Mouse (Mus musculus) kidney, postnatal 25 days (tissue): ENCODE data around the gene Zfp335.

Experiments
- DNase-seq, 2 experiments: peaks; one replicate each; pipeline ENCODE4 v3.0.0; 2021; ENCODE audit warnings: mixed read lengths in 2 of 2

Gene Zfp335

GRCm38 (mm10) chr2:164911086-164912048 is at the start of gene Zfp335:
Gene Zfp335, minus strand, starts transcription at chr2:164911757.
- DNase-seq = peak; percentile 92 to 97

DNA sequence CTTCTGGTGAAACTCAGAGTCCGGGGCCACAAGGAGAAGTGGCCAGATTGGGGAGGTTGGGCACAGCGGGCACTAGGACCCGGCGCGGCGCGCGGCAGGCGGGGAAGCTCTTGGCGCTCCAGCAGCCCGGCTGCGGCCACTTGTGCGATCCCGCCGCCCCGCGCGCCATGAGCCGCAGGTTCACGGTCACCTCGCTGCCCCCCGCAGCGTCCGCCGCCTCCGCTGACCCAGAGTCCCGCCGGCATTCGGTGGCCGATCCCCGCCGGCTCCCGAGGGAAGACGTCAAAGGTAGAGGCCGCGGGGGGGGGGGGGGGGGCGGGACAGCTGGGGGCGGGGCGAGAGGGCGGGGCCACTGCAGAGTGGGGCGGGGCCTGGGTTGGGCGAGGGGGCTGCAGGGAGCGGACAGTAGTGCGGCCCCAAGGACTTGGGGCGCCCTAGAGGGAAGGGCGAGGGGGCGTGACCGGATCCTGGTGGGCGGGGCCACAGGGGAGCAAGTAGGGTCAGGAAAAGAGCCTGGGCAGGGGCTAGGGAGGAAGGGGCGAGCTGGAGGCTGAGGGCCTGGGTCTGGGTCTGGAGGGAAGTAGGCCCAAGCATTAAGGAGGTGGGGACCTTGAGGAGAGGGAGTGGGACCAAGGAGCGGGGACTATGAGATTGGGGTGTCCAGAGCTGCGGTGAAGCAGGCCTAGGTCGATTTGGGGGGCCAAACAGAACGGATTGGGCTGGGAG is 49.3 kb upstream of the Zfp335 start, which contains the start of gene Slc12a5:
Gene Slc12a5 (plus strand): TSS at position 87 of the 726 bp plus-strand sequence.
- DNase-seq = peak; percentile 57 to 78

DNA sequence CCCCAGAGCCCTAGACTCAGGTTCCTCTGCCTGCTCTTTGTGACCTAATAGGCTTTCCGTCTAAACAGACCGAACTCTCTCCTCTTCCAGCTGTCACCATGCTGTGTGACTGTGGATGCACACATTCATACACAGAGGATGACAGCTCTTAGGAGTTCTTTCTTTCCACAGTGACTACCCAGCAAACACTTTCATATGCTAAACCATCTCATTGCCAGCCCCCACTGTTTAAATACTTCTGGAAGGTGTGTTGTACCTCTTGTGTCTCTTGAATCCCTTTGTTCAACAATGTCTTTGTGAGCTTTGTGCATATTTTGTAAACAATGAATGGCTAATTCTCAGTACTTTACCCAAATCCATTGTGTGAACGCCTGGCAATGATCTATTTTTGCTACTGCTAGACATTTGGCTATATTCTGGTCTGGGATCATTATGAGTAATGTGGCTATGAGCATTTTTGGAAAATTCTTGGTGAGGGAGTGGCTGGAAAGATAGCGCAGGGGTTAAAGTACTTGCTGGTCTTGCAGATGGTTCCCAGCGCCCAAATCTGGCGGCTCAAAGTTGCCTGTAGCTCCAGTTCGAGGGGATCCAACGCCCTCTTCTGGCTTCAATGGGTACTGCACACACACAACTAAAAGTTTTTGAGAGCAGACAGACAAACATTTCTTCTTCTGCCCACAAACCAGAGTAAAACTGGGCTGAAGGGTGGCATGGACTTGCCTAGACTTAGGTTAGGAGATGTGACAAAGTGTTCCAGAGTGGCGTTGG is 46.2 kb upstream of the Zfp335 start:
- no peak for DNase-seq

DNA sequence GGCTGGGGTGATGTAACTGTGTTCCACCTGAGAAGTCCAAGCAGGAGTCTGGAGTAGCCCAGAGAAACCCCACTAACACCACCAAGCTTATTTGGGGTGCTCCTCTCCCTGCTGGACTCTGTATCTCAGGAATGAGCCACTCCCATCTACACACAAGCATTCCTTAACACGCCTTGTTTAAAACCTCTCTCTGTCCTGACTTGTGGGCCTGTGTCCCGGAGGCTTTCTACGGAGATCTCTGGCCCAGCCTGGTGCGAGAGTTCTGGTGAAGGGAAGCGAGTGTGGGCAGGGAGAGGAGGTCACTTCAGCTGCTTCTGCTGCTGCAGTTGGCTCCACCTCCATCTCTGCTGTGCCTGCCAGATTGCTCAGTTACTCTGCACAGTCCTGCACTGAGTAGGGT is 44.6 kb upstream of the Zfp335 start:
- no peak for DNase-seq

- no peak for DNase-seq
Measured at GRCm38 (mm10) chr2:164955725-164956124, 44.2 kb upstream of the Zfp335 start.

GRCm38 (mm10) chr2:164953224-164953623 is 41.7 kb upstream of the Zfp335 start:
- DNase-seq = peak; percentile 80

- DNase-seq = no peak
Measured at GRCm38 (mm10) chr2:164952448-164952847, 40.9 kb upstream of the Zfp335 start.

DNA sequence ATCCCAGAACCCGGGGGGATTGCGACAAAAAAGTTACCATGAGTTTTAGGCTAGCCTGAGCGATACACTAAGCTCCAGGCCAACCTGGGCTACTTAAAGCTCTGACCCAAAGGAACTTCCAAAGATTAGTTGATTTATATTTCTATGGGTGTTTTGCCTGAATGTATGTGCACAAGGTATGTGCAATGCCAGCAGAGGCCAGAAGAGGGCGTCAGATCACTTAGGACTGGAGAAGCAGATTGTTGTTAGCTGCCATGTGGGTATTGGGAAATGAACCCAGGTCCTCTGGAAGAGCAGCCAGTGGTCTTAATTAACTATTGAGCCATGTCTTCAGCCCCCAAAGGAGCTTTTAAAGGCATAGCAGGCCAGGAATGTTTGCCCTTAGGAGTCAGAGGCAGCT is 40.2 kb upstream of the Zfp335 start:
- peak in 1 of 2 experiments; percentile 10 for DNase-seq

GRCm38 (mm10) chr2:164950501-164950900 is 38.9 kb upstream of the Zfp335 start:
- DNase-seq = peak in 1 of 2 experiments; percentile 29

DNA sequence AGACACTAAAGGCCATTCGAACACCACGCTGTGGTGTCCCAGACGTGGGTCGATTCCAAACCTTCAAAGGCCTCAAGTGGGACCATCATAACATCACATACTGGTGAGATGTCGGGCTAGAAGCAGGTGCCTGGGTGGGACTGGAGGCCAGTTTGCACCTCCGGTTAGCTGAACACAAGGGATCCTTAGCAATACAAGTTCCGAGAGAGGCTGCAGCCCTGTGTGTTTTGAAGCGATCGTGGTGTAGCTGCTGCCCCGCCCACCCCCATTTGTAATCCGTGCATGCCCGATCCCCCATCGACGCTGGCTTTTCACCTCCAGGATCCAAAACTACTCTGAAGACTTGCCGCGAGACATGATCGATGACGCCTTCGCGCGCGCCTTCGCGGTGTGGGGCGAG is 37.4 kb upstream of the Zfp335 start:
- DNase-seq = no peak

GRCm38 (mm10) chr2:164947930-164948329 is 36.4 kb upstream of the Zfp335 start:
- no peak for DNase-seq

GRCm38 (mm10) chr2:164947506-164947905 is 35.9 kb upstream of the Zfp335 start:
- DNase-seq = no peak

DNA sequence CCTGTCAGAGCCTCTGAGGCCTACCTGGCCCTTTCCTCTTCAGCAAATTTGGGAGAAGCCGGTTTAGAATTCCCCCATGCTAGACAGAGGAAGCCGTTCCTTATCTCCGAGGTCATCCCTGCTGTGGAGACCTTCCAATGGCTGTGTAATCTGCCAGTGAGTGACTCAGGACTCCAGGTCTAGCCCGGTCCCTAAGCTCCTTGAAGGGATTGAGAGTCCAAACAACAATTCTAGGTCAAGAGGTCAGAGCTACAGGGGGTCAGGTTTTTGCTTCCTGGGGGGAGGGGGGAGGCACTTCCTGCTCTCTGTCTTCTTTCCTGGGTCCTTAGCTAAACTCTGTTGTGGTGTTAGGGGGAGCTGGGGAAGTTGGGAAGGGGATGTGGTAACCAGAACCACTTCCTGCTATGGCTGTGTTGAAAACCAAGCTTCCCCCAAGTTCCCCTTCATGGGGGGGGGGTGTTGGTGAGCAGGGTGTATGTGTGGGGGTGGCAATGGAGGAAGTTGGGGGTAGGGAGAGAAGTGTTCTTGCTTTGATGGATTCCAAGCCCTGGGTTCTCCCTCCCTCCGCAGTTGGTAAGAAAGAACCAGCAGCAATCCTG is 31.2 kb upstream of the Zfp335 start:
- DNase-seq = no peak

GRCm38 (mm10) chr2:164940140-164940830 is 28.7 kb upstream of the Zfp335 start, which contains the start of gene Mmp9:
Gene Mmp9, plus strand, starts transcription at chr2:164940780.
- no peak for DNase-seq

DNA sequence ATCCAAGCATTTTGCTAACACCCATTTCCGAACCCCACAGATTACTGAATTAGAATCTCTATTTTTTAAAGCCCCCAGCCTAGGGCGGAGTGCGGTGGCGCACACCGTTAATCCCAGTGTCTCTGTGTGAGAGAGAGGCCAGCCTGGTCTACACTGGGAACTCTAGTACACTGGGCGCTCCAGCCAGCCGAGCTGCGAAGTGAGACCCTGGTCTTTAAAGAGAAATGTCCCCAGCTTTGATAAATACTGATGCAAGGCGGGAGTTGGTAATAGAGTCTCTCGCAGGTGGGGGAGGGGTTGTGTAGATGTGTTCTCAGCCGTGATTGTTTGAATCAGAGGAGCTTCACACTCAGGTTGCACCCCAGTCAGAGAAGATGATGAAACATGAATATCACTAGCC is 27.5 kb upstream of the Zfp335 start:
- DNase-seq = no peak

DNA sequence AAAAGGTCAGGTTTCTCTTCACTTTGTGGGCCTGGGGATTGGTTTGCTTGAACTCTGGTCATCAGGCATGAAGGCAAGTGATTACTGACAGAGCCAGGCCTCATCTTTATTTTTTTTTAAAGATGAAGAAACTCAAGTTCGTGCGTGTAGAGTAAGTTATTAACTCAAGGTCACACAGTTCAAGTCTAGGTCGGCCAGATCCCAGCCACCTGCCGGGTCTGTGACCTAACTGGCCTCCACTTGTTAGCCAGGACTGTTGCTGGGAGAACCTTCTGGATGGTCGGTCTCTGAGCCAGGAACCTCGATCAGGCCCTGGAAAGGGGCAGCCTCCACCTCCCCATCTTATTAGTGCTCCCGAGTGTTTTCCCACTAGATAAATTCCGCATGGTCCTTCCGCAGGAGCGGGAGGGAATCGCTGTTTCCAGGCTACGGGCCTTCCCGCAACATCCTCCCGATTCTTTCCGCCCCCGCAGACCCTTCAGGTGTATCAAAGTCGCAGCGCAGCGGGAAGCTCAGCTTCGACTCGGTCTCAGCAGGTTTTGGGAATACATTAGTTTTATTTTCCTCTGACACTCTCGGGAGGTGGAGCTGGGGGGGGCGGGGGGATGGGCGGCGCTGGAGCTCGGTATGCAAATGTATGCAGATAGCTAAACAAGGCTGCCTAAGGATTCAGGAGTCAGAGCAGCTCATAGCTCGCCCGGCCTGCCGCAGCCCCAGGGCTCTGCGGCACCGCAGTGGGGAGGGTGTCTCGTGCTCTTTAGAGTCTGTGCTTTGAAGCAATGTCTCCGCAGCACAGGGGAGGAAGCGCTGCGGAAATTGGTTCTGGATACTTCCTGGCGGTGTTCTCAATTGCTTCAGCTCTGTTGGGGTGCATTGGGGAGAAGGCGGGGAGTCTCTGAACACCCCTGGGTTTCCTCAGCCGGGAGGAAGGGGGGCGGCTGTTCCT is 26.9 kb upstream of the Zfp335 start:
- peak; percentile 48 to 70 for DNase-seq

GRCm38 (mm10) chr2:164935991-164936390 is 24.4 kb upstream of the Zfp335 start:
- DNase-seq = peak in 1 of 2 experiments; percentile 12

DNA sequence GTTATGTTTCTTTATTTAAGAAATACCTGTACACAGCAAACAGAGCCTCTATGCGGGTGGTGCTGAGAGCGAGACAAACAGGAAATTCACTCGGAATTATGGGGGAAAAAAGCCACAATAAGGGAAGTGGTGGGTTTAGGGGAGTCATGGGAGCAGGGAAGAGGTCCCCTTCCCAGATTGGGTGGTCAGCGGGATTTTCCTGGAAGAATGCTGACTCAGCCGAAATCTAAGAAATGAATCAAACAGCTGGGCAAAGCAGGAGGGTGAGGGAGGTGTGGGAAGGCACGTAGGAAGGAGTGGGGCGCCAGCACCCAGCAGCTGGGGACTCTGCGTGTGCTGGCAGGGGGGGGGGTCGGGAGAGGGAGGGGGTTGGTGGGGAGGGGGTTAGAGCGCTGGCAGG is 22.0 kb upstream of the Zfp335 start:
- DNase-seq = no peak

DNA sequence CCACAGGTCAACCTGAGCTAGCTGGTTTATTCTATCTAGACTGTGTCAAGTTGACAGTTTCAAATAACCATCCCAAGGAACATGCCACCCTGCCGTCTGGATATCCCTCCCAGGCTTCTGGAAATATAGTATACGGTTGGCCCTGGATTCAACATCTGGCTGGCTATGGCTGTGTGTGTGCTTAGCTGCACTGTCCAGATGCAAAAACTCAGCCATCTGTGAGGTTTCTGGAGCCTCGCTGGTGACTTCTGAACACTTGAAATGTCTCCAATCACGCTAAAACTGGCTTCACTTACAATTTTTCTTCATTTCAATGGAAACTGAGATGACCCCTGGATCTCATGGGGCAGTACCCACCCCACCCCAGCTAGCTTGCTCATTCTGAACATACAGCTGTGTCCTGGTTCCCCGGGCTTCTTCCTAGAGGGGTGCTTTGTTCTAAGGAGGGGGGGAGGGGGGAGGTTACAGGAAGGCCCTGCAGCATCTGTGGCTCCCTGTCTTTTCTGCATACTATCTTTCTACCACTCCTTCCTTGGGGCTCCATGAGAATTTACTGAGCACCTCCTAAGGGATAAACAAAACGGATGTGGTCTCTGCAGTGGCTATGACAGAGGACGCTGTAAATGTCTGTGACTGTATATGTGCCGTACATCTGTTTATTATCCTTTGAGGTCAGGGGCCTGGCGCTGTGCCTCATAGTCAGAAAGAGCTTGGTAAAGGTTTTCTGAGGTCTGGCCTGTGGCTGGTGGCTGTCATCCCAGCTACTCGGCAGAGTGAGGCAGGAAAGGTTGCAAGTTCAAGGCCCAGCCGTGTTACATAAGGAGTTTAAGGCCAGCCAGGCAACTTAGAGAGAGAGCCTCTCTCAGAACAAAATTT is 19.4 kb upstream of the Zfp335 start:
- DNase-seq = no peak
